Mouse (Mus musculus): ENCODE measurements around the gene H2-Oa. TPM values are rescaled to one million over a fixed set of nuclear protein-coding genes. Genes with fewer than 3 reads are reported as not detected.
A peak's percentile ranks its signal among the peaks of the same experiment; 100 is the strongest.

H2-Oa gene
- total RNA-seq (2015; ENCODE audit: low replicate concordance) (not detected in 2 replicates), total RNA-seq (2017; ENCODE audit: low replicate concordance) (0.39 and 1.5 TPM in 2 replicates)

DNA sequence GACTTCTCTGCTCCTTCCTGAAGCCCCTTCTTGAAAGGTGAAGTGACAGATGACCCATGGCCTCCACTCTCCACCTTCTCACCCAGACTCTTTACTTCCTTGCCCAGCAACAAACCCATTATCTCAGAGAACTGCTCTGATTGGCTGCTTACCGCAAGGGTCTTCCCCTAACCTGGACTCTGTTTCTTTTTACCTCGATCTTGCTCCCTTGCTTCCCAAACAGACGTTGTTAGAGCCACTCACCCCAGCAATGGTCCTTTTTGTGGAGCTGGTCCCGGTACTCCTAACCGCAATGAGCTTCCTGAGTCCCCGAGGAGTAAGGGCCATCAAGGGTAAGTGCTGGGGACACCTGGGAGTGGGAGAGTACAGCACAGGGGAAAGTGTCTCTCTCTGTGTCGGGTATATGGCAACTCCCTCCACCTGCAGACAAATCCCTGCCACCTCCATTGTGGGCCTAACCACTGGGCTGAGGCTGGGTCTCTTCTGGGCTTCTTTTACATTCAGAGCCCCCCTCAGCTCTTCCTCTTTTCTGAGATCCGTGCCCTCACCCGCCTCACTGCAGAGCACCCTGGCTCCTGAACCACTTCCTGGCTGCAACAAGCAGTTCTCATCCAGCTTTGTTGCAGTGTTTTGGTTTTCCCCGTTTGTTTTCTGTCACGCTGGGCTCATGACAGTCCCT lies at the start of gene H2-Oa:
Gene H2-Oa, plus strand, starts transcription at position 144 of the 679 bp plus-strand sequence.
- ATAC-seq (replicated peaks; ENCODE audit: low FRiP score, poor library complexity, severe bottlenecking), result no peak

DNA sequence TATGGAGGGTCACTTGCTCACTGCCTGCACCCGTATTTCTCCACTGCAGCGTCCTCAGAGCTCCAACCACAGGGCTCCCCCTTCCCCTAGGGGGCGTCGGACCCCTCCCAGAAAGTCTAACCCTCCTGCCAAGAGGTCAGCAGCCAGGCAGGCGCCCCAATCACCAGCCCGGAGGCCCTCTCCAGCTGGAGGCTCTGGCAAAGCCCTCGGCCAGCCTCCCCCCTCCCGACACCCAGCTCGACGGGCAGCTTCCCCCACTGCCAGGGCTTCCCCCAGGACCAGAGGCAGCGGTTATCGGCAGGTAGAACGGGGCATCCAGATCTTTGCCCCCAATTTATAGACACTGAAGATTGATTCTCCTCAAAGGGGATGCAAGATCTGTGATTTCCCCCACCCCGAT lies 46.2 kb upstream of the H2-Oa start:
- no peak for ATAC-seq (replicated peaks; ENCODE audit: low FRiP score, poor library complexity, severe bottlenecking)

DNA sequence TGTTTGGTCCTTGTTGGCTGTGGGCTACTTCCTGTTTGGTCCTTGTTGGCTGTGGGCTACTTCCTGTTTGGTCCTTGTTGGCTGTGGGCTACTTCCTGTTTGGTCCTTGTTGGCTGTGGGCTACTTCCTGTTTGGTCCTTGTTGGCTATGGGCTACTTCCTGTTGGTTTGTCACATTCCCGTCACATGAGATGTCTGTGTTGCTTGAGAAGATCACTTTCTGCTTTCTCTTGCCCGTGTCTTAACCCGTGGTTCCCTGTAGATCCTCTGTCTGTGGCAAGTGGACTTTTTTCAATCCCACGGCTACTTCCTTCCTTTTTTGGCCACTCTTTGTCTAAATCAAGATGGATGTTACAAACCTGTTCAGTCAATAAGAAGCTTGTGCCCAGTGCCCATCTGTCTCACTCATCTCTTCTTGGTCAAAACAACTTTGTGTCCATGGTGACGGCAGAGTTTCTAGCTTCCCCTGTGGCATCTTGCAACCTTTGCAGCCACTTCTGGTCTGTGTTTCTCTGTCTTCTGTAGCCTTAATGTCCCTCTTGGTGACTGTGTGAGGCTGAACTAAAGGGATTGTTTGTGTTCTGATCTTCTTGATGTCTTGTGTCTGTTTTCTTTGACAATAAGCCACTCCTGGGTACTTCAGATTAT lies 44.6 kb upstream of the H2-Oa start:
- no peak for ATAC-seq (replicated peaks; ENCODE audit: low FRiP score, poor library complexity, severe bottlenecking)

DNA sequence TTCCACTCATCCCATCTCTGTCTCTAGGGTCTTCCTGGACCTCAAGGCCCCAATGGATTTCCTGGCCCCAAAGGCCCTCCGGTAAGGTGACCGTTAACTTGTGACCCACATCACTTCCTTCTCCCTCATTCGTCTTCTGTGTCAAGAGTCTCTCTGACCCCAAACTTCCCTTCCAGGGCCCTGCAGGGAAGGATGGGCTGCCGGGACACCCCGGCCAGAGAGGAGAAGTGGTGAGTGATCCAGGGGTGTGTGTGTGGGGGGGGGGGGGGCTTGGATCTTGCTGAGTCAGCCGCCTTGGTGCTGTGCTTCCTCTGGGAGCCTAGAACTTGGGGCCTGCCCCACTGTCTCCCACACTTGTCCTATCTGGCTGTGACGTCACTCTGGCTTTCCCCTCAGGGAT lies 34.9 kb upstream of the H2-Oa start:
- ATAC-seq (replicated peaks; ENCODE audit: low FRiP score, poor library complexity, severe bottlenecking), result no peak

DNA sequence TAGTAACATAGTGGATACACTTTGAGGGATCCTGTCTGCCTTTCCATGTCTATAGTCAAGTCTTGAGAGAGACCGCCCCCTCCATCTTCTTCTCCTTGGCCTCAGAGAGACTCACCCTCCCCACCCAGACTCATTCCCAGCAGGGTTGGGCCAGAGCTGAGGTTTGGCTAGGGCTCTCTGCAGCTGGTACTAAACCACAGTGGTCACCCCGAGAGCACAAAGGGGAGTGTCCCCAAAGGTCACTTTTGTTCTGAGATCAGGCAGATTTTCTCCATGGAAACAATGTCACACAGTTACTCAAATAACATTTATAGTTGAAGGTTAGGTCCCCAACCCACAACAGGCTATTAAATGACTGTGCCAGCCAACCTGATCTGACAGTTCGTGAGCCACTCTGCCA lies 23.3 kb upstream of the H2-Oa start:
- no peak for ATAC-seq (replicated peaks; ENCODE audit: low FRiP score, poor library complexity, severe bottlenecking)

DNA sequence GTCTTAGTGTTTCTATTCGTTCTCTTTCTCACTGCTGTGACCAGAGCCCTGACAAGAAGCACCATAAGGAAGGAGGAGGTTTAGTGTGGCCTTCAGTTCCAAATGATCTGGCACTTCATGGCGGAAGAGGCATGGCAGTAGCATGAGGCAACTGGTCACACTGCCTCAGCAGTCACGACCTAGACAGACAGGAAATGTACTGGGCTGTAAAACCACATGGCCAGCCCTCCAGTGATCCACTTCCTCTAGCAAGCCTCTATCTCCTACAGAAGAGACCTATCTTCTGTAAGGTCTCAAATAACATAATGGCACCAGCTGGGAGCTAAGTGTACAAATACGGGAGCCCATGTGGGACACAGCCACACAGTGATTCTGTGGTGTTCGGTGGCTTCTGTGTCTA lies 20.0 kb upstream of the H2-Oa start:
- ATAC-seq (replicated peaks; ENCODE audit: low FRiP score, poor library complexity, severe bottlenecking), result no peak

DNA sequence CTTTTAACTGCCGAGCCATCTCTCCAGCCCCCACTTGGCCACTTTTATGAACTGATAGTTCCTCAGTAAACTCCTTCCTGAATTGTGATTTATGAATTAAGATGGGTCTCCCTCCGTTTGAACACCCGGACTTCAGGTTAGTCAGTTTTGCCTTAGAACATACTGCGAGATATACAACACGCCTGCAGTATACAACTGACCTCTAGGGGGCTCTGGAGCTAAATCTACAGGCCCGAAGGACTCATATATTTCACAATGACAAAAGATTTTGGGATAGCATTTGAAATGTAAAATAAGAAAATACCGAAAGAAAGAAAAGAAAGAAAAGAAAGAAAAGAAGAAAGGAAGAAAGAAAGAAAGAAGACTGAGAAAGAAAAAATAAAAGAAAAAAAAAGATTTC lies 16.9 kb upstream of the H2-Oa start:
- ATAC-seq (replicated peaks; ENCODE audit: low FRiP score, poor library complexity, severe bottlenecking), result 0 out of 2 replicates have a peak, but pooled peaks have one; percentile 55

DNA sequence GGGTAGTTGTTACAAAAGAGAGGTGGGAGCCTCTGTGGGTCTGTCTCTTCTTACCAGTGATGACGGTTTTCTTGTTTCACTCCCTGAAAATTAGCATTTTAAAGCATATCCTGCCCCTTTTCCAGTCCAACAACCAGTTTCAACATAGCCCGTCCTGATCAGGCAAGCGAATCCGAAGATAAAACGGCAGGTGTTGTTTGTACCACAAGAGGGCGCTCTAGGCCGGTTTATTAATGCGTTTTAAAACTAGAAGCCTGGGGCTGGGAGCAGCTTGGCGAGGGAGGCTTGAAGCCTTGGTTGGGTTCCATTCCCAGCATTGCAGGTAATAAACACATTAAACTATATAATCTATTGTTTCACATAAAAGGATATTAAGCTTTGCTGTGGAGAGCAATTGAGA lies 14.6 kb upstream of the H2-Oa start:
- ATAC-seq (replicated peaks; ENCODE audit: low FRiP score, poor library complexity, severe bottlenecking), result peak; percentile 70

DNA sequence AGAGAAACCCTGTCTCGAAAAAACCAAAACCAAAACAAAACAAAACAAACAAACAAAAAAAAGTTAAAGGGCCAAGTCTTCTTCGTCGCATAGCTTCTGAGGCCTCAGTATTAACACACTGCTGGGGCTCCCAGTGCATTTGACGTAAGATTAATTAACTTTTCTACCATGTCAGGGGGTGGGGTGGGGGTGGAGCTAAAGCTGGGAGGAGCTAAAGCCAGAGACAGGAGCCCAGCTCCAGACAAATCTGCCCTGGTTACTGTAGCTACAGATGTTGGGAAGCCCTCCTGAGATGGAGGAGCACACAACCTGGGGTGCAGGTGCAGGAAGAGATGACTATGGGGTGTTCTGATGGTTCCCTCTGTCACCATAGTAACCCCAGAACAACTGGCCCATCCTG lies 14.0 kb upstream of the H2-Oa start:
- ATAC-seq (replicated peaks; ENCODE audit: low FRiP score, poor library complexity, severe bottlenecking), result no peak

DNA sequence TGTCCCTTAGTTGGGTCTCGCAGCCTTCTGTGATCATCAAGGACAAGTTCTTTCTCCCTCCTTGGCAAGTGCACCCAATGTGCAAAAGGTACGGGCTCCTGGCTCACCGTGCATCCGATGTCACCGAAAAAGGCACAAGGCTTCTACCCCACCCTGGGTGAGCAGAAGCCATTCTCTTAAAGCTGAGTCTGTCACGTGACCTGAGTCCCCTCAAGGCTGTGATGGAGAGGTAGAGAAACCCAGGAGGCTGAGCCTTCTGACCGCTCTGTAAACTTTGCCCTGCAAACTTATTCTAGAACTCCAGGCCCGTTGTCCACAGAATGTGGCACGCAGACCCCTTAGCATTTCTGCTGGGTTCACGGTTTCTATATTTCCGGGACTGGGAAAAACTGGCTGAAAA lies 13.1 kb upstream of the H2-Oa start:
- no peak for ATAC-seq (replicated peaks; ENCODE audit: low FRiP score, poor library complexity, severe bottlenecking)

DNA sequence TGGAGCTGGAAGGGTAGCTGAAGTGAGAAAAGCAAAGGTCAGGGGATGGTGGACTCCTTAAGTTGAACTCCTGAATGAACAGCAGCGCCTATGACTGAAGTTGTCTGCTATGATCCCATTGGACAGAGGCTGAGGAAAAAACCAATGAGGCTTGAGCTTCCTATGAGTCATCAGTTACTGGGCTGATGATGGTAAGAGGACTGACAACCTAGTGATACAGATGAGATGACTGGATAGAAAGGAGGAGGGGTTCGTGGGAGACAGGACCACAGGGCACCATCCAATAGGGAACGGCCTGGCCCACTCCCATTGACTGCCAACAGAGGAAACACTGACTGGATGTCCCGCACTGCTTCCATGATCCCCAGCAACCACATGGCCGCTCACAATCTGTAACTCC lies 12.5 kb upstream of the H2-Oa start:
- no peak for ATAC-seq (replicated peaks; ENCODE audit: low FRiP score, poor library complexity, severe bottlenecking)

DNA sequence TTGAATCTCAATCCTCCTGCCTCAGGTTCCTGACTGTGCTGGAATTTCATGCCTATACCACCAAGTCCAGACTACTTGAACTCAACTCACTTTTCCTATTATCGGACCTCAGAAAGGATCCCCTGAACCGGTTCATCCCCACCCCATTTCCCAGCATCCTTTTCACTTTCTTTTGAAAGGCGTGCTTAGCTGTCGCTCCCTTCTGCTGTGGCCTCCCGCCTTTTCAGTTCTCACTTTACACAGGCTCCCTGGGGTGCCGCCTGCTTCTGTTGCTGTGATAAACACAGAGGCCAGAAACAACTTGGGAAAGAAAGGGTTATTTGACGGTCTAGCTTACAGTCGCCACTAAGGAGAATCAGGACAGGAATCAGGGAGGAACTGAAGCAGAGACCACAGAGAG lies 9.0 kb upstream of the H2-Oa start:
- no peak for ATAC-seq (replicated peaks; ENCODE audit: low FRiP score, poor library complexity, severe bottlenecking)

DNA sequence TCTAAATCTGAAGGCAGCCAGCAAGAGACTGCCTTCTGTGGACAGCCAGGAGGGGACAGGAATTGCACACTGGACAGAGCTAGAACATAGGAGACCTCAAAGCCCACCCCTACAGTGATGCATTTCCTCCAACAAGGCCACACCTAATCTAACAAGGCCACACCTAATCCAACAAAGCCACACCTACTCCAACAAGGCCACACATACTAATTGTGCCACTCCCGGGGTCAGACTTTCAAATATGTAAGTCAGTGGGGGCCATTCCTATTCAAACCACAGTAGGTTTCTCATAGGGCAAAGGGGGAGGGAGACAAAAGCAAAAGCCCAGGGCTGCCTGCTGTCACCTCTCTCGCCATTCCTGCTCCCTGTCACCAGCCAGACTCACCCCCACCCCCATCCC lies 4.8 kb upstream of the H2-Oa start:
- no peak for ATAC-seq (replicated peaks; ENCODE audit: low FRiP score, poor library complexity, severe bottlenecking)

DNA sequence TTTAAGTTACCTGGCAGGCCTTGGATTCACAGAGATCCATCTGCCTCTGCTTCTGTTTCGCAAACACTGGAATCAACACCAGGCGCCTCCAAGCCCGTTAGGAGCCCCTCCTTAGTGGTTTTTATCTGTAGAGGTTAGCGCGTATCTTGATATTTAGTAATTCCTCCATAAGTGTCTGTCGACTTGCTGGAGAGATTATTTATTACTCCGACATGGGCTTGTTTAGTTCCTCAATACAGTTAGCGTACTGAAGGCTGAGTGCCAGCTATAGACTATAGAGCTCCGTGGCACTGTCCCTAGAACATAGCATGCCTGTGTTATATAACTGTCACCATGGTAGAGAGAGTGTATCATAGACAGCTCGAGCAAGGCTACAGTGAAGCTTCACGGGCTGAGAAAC lies 4.0 kb upstream of the H2-Oa start:
- no peak for ATAC-seq (replicated peaks; ENCODE audit: low FRiP score, poor library complexity, severe bottlenecking)

DNA sequence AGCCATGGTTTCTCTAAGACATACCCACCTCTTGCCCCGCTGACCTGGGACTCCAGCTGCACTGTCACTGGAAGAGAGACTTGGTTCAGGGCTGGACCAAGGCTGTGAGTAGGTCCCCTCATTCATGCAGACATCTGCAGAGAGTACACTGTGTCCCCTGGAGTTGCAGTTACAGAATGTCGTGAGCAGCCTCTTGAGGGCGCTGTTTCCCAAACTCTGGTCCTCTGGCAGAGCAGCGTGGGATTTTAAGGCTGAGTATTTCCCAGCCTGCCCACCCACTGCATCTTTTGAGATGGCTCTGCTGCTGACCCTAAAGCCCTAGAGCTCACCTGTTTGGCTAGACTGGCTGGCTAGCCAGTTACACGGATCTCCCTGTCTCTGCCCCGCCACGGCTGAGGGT lies 1.2 kb upstream of the H2-Oa start:
- no peak for ATAC-seq (replicated peaks; ENCODE audit: low FRiP score, poor library complexity, severe bottlenecking)

DNA sequence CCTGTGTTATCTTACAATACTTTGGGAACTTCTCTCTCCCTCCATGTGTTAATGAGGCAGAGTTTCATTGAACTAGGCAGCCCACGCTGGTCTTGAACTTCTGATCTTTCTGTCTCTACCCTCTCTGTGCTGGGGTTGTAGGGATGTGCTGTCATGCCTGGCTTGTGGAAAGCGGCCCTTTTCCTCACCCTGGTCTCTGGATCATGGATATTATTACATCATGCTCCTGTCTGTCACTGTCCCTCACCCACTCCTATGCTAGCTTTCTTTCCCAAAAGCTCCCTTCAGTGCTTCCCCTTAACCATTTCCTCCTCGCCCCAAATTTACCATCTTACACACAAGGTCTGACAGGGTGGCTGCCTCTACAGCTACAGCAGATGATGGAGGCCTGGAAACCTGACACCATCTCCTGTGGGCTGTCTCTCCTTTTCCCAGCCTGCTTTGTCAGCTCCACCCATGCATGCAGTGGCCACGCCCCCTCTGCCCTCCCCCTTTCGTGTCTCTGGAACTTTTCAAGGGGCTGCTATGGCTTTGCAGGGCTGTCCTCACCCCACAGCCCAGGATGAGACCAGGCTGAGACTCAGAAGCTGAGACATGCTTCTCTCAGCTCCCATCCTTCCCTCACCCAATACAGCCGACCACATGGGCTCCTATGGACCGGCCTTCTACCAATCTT lies 1.2 kb downstream of the H2-Oa start:
- ATAC-seq (replicated peaks; ENCODE audit: low FRiP score, poor library complexity, severe bottlenecking), result no peak

DNA sequence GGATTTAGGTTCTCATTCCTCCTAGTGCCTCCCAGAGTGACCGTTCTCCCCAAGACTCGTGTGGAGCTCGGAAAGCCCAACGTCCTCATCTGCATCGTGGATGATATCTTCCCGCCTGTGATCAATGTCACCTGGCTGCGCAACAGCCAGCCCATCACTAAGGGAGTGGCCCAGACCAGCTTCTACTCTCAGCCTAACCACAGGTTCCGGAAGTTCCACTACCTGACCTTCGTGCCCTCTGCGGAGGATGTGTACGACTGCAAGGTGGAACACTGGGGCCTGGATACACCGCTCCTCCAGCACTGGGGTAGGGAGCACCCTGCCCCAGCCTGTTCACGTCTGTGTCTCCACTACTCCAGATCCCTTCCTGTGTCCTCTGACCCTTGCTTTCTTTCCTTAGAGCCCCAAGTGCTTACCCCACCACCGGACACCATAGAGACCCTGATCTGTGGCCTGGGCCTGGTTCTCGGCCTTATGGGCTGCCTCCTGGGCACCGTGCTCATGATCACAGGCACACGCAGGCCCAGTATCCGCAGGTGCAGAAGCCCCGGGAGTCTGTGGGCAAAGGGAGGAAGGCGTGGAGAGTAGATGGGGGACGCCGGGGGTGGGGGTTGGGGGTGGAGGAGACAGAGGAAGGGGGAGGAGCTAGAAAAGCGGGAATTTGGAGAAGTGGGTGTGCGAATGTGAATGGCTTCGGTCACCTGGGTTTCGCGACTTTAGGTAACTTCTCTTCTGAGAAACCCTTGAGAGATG lies 2.3 kb downstream of the H2-Oa start:
- no peak for ATAC-seq (replicated peaks; ENCODE audit: low FRiP score, poor library complexity, severe bottlenecking)

DNA sequence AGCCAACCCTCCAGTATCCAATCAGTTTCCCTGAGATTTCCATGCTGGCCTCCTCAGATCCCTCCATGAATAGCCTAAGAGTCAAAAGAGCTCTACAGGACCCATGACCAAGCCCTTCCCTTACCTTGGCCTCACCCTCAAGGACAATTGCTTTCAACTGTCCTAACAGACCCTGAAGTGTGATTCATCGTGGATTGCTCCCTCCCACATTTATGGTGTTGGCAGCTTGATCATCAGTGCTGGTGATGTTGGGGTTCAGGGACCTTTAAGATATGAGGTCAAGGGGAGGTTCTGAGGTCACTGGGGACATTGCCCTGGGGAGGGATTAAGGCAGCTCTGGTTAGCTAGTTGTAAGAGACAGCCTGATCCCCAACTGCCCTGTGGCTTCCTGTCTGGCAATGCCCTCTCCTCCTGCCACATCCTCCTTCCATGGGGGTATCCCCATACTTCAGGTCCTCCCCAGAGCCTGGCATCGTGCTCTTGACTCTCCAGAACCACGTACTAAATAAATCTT lies 4.4 kb downstream of the H2-Oa start:
- ATAC-seq (replicated peaks; ENCODE audit: low FRiP score, poor library complexity, severe bottlenecking), result no peak

DNA sequence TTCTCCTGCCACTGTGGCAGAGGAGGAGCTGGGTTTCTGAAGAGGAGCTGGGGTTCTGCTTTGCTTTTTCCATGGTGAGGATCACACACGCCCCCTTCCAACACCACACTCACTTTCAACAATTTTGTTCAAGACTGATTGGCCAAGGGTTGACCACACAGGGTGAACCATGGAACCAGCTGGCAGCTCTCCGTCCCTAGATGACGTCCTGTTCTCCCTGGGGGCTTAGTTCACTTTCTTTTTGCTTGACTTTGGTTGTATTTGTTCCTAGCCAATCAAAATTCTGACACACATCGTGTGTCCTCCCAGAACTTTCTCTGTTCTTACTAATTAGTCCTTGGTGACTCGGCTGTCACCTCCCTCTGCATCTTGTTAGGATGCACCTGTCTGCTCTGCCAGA lies 5.1 kb downstream of the H2-Oa start:
- ATAC-seq (replicated peaks; ENCODE audit: low FRiP score, poor library complexity, severe bottlenecking), result no peak

DNA sequence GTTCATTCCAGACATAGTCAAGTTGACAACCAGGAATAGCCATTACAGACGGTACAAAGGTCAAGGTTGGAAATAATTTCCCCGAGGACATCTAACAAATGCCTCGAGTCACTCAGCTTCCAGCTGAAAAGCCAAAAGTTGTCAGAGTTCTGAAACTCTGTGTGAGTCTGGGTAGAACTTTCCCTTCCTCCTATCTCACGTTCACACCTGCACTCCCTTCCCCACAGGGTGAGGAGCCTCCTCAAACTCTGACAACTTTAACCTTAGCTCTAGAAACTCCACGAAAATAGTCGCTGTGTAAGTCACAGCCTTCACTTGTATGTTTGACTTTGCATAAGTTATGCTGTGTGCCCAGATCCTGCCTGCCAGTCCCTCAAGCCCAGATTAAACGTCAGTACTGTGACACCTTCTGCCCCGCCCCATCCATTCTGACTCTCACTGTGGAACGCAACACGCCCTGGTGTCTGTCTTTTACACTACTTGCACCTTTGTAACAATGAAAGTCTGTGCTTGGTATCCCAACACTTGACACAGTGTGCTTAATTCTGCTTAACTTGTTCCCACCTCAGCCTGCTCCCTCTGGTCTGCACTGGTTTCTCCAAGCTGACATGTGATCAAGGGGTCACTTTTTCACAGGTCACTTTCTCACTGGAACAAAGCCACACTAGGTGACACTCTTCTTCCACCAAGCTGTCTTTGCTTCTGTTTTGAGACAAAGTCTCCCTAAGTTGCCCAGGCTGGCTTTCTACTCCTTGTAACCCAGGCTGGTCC lies 6.8 kb downstream of the H2-Oa start:
- no peak for ATAC-seq (replicated peaks; ENCODE audit: low FRiP score, poor library complexity, severe bottlenecking)

All from erythroid progenitor cell, adult 5-6 weeks (primary cell).